Mouse (Mus musculus): ENCODE data around the gene Zbtb34.
A peak's percentile ranks its signal among the peaks of the same experiment; 100 is the strongest.

Zbtb34 gene

DNA sequence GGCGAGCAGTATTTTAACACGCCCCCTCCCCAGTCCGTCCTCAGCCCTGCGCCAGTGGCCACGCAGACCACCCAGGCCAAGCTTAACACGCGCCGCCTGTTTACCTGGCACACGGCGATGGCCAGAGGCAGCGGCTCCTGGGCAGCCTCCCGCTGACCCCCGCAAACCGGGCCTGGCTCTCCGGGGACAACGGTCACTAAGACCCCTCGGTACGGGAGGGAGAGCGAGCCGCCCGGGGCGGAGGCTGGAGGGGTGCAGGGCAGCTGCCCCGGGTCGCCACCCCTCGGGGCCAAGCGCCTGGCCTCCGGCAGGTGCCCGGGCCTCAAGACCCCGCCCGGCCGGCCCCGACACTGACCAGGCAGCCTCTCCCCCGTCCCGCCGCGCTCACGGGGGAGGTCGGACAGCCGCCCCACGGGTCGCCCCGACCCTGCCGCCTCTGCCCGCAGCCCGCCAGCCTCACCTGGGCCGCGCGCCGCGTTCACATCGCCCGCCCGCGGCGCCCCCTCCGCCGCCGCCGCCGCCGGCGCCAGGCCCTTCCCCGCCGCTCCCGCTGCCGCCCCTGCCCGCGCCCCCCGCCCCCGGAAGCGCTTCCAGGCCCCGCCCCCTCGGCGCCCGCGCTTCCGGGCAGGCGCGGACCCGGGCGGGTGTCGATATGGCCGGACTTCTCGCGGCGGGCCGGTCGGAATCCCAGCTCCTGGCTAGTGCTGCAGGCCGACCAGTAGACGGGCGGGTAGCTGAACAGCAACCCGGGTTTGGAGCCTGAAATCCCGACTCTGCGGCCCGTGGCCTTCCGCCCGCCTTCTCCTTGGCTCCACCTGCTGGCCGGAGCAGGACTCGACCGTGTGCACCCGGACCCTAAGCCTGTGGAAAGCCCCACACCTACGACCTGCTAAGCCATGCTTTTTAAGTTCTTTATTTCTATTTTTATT is at the start of gene Zbtb34:
Gene Zbtb34, minus strand, starts transcription at position 554 of the 929 bp plus-strand sequence.
- peak; percentile 18 for DNase-seq (ENCODE audit: low read depth, low spot score)

DNA sequence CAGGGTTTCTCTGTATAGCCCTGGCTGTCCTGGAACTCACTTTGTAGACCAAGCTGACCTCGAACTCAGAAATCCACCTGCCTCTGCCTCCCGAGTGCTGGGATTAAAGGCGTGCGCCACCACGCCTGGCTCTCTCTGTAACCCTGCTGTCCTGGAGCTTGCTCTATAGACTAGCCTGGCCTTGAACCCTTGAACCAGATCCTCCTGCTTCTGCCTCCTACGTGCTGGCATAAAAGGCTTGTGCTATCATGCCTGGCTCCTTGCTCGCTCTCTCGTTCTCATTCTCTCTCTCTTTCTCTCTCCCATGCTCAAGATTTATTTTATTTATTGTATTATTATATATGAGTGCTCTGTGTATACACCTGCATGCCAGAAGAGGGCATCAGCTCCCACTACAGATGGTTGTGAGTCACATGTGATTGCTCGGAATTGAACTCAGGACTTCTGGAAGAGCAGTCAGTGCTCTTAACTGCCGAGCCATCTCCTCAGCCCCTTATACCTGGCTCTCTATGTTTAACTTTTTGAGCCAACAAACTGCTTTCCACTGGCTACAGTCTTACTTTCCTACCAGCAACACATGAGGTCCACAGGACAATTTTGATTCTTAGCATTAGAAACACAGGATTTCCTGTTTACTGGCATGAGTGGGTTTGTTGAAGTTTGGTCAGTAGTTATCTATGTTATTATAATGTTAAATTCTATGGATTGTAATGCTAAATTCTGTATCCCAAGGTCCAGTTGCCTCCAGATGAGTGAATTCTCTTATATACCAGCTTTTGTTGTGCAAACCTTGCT is 47.0 kb upstream of the Zbtb34 start:
- no peak for DNase-seq (ENCODE audit: low read depth, low spot score)

DNA sequence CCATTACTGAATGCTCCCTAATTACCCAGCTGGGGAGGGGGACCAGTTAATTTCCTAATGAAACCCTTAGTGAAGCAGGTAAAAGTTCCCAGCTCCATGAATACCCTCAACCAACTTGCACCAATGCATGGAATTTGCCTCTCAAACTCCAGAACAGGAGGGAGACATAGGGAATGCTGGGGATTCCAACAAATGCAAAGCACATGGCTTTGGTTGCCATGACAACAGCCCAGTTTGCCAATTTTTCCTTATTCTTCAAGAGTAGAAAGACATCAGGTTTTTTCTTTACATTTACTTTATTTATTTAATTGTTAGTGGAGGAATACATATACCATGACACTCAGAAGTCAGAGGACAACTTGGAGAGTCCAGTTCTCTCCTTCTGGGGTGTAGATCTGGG is 44.8 kb upstream of the Zbtb34 start:
- no peak for DNase-seq (ENCODE audit: low read depth, low spot score)

DNA sequence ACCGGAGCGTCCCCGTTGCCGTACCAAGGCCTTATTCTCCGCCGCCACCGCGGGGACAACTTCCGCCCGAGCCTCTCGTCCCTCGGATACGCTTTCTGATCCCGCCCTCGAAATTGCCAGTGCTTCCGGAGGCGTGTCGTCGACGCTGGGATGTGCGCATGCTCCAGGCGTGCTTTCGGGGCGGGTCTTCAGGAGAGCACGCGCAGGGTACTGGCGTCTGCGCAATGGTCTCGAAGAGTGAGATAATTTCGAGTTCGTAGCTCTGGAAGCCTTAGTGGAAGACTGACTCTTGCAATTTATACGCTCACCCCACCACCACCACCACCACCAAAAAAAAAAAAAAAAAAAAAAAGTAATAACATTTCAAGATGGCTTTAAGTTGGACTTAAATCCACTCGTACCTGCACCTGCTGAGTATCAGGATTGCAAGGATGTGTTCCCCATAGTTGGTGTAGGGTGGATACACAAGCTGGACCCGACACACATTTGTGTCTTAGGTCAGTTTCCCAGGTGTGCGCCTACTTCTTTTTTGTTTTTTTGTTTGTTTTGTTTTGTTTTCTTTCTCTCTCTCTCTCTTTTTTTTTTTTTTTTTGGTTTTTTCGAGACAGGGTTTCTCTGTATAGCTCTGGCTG is 37.5 kb upstream of the Zbtb34 start, which contains the start of gene Zbtb43:
Gene Zbtb43, minus strand, starts transcription at position 94 of the 632 bp plus-strand sequence.
- peak; percentile 88 for DNase-seq (ENCODE audit: low read depth, low spot score)

DNA sequence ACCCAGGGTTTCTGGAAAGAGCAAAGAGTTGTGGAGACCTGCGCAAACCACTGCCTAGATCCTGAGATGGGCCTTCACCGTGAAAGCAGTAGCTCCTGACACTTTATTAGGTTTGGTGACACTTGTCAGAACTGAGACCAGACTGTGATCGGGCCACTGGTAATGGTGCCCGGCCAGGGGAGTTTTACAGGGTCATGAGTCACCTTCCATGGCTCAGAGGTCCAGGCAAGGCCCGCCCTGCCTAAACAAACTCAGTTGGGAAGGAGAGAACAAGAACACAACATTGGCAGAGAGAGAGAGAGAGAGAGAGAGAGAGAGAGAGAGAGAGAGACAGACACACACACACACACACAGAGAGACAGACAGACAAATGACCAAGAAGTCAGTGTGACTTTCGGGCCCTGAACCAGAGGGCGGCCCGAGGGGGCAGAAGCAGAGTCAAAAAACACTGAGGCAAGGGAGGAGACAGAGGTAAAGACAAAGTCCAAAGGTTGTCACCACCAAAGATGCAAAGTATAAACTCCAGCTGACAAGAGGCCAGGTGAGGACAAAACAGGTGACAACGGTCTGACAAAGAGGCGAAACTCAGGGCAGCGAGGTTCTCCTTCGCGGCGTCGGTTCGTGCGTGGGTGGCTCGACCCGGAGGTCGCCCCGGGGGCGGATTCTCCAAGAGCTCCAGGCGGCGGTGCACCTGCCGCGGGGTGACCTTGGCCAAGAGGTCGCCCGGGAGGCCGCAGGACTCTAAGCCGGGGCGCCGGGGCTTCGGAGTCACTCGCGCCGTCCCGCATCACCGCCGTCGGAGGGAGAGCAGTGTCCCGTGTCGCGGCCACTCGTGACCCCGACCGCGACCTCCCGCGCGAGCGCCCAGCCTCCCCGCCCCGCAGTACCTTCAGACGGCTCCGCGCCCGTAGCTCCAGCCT is 36.7 kb upstream of the Zbtb34 start:
- DNase-seq (ENCODE audit: low read depth, low spot score), result no peak

DNA sequence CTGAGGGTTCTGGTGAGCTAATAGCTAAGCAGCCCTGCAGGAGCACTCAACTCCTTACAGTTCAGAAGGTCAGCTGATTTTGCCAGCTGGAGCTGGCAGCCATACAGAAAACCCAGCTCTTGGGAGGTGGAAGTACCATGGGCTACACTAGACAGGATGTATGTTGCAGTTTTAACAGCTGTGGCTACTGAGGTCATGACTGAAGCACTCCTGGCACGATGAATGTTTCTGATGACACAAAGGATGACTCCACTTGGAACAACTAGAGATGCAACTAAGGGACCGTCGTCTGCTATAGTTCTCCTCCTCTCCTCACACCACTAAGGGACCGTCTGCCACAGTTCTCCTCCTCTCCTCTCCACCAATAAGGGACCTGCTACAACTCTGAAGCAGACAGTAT is 34.8 kb upstream of the Zbtb34 start:
- DNase-seq (ENCODE audit: low read depth, low spot score), result no peak

DNA sequence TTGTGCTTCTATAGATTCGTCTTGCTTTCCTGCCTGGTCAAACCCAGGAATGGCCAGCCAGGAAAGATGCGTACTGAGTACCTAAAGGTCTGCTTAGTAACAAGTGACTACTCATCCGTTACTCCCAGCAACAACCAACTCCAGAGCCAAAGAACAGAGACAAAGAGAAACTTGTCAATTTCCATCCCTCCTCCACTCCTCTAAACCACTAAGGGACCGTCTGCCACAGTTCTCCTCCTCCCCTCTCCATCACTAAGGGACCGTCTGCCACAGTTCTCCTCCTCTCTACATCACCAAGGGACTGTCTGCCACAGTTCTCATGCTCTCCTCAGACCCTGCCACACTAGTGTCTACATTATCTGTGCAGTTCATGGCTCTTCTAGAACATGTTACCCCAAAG is 34.1 kb upstream of the Zbtb34 start:
- no peak for DNase-seq (ENCODE audit: low read depth, low spot score)

DNA sequence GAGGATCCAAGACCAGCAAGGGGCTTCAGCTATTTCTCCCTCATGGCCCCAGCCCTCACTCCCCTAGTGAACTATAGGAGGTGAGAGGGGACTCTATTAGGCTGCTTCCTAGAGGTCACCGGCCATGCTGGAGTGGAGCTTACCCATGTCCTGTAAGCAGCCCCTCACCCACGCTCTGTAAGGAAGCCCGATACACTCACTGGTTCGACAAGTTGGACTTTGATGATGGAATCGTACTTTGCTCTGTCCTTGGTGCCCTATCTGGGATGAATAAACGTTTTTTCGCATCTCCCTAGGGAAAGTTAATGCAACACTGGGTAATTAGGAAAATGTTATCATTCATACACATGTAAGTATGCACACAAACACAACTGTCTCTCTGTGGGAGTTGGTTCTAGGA is 30.9 kb upstream of the Zbtb34 start:
- no peak for DNase-seq (ENCODE audit: low read depth, low spot score)

DNA sequence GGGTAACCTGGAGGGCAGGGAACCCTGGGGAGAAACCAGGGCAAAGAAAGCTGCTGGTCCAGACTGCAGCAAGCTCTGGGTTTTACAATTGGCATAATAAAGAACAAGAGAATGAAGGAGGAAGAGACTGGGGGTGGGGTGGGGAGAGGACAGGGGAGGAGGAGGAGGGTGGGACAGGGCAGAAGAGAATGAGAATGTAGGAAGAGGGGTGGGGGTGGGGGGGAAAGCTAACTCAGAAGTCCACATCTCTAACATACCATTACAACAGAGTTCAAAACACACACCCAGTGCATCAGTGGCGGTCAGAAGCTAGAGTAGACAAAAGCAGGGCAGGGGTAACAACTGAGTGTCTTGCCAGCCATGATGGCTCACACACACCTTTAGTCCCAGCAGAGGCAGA is 29.9 kb upstream of the Zbtb34 start:
- no peak for DNase-seq (ENCODE audit: low read depth, low spot score)

DNA sequence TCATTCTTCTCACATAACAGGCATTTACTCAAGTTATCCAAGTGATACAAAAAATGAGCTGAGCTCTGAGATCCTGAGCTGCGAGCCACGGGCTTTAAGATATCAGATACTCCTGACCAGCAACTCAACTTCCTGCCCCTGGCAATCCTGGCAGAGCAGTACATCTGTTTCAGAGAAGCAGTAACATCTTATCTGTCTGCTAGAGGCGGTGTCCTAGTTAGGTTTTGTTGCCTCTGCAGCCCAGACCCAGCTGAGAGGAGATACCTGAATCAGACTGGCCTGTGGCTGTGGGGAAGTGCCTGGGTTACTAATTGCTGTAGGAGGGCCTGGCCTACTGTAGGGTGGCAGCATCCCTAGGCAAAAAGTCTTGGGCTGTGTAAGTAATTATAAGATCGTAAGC is 28.5 kb upstream of the Zbtb34 start:
- DNase-seq (ENCODE audit: low read depth, low spot score), result no peak

DNA sequence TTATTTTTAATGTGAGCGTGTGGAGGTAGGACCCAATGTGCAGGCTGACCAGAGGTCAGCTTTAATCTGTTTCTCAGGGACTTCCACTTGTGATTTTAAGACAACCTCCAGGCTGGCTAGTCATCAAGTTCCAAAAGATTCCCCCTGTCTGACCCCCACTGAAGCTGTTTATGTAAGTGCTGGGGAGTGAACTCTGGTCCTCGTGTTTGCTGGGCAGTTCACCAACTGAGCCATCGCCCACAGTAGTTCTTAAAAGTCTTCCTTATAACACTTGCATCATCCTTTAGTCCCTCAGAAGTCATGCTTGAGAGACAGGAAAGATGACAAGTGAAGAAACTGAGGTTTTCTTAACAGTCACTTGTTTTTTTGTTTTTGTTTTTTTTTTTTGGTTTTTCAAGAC is 25.6 kb upstream of the Zbtb34 start:
- no peak for DNase-seq (ENCODE audit: low read depth, low spot score)

DNA sequence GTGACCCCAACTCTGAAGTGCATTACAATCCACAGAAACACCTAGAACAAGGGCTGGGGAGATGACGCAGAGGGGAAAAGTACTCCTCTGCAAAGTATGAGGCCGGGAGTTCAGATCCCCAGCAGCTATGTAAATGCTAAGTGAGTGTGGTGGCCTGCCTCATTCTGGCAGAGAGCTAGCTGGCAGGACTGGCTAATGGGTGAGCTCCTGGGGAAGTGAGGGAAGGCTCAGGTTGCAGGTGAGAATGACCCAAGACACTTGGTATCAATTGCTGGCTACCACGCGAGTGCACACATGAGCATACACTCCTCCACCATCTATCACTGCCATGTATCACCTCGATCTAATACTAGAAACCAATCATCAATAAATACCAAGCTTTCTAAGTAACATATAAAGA is 25.1 kb upstream of the Zbtb34 start:
- no peak for DNase-seq (ENCODE audit: low read depth, low spot score)

DNA sequence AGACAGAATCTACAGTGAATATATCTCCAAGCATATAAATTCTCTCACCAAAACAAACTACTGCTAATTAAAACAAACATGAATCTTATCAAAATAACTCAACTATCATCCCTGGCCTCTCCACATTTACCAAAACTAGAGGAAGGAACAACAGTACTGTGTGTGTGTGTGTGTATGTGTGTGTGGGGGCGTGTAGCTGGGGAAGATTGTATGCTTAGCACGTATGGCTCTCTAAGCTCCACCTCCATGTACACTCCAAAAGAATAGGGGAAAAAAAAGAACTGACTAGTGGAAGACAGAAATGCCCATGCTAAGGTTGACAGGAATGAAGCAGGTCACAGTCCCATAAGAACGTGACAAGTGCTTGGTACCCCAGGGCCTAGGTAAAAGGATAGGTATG is 24.2 kb upstream of the Zbtb34 start:
- DNase-seq (ENCODE audit: low read depth, low spot score), result no peak

DNA sequence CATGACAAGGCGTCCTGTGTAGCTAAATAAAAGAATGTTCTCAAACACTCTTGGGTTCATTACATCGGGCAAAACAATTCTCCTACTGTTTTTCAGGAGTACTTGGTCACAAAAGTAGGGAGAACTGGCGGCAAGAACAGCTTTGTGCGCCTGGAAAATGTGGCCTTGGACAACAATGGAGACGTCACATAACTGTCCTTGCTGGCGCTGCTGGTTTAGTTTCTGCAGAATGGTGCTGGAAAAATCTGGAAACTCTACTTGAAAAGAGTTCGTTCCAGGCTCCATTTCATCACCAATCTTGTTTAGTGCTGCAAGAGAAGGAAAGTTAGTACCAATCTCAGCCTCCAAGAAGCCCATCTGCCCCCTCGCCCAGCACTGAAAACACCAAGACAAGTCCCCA is 23.7 kb upstream of the Zbtb34 start:
- DNase-seq (ENCODE audit: low read depth, low spot score), result no peak

DNA sequence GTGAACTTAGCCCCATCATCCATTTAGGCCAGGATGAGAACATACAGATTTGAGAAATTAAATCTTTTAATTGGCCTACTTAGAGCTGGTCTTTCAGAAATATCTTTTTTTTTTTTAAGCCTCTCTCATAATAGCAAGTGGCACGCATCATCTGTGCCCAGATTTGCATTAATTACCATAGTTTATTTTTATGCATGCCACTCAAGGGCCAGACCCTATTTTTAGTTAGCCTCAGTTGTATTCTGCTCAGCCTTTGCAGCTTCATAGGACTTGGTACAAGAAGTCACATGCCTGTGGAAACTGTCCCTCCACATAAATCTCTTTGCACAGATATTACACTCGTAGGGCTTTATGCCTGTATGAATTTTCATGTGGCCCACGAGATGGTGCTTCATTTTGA is 22.4 kb upstream of the Zbtb34 start:
- DNase-seq (ENCODE audit: low read depth, low spot score), result no peak

DNA sequence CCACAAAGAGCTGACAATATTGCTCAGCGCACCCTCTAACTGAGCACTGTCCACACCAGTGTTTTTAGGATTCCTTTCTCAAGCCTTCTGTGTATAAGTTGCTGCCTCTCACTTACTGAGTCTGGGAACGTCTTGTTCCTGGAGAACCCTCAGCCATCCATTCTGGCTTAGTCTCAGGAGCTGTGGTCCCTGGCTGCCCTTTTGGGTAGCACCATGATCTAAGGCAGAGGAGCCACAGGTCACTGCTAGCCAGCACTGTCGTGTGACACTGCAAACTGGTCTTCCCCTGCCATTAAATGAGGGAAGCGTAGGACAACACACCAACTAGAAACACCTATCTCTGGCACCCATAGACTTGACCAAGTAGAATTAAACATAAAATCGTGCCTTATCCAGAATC is 21.6 kb upstream of the Zbtb34 start:
- no peak for DNase-seq (ENCODE audit: low read depth, low spot score)

DNA sequence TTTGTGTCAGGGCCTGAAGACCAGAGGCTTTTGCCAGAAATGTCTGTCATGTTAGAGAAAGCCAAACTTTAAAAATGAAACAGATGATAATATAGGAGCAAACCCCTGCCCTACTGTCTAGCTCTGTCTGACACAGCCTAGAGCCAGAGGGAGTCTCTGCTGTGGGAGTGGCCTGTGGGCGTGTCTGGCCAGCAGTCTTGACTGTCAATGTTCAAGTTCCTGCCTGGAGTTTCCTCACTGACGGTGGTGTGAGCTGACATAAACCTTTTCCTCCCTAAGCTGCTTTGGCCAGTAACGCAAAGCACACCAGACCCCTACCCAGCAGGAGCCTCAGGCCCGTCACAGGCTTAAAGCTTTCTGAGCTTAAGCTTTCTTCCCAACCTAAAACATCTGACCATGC is 21.0 kb upstream of the Zbtb34 start:
- no peak for DNase-seq (ENCODE audit: low read depth, low spot score)

DNA sequence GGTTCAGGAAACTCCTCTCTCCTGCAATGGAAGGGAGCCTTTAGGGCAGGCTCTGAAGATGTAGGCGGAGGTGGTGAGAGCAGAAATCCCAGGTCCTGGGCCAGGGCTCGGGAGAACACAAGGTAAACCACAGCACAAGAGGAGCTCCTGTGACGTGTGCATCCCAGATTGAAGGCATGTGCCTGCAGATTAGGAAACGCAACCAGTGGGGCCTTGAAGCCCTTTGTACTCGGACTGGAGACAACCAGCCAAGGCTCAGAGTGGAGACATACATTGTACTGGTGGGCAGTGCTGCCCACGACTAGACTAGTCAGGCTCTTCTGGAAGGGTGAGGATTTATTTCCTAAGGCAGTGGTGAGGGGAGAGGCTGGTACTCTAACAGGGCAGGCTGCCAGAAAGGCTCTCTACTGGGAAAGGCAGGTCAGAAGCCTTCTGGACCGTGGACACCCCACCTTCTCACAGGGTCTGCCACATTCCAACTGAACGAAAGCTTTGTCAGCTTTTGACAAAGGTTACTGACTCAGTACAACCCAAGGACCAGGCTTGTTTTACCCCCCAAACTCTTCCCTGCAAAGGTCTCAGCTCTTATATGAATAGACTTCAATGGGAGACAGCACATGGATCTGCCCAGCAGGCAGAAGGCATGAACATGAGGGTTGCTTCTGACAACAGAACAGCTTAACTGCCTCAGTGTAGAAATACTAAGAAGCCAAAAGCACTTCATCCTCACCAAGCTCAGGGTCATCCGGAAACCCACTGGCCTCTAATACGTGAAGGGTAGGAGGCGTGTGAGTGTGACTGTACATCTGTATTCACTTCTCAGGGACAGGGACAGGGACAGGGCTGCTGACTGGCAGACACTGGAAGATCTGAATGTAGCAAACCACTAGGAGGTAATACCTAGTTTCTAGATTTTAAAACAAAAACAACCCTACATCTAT is 20.2 kb upstream of the Zbtb34 start:
- no peak for DNase-seq (ENCODE audit: low read depth, low spot score)

DNA sequence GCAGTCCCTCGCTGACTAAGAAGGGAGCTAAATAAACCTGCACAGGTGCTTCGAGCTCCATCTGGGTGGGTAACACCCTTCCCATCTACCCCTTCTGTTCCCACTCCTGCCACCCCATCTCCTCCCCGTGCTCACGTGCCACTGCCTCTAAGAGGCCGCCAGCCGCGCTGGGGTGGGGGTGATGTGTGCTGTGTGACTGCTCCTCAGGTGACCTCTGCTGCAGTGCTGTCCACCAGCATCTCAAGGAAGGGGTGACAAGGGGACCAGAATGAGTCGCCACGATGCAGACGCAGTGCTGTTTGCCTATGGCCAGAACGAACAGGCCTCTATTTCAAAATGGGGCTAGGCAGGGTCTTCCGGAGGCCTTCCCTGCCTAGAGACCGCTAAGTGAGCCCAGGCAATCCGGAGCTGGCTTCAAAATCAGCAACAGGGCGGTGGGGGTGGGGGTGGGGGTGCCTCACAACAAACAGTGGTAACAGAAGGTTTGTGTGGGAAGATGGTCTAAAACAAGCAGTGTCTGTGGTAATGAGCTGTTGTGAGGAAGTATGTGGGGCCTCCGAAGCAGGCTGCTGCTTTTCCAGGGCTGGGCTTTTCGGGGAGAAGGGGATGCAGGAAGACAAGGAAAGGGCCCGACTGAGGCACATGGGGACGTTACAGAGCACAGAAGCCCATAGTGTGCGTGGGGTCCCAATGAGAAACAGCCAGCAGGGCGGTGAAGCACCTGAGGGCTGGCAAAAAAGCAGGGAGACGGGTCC is 18.2 kb upstream of the Zbtb34 start:
- DNase-seq (ENCODE audit: low read depth, low spot score), result no peak

Measured in retina, adult 2 months (tissue).